Mouse (Mus musculus) midbrain, embryonic 10.5 days (tissue): Measurements from ENCODE around the gene Ccdc150. TPM values are rescaled to one million over a fixed set of nuclear protein-coding genes. Genes with fewer than 3 reads are reported as not detected.

Source experiments
- DNase-seq: peaks from one replicate; pipeline ENCODE4 v3.0.0-alpha.2; 2017; ENCODE audit warnings: low spot score
- H3K27ac ChIP-seq: fragments of 300-500 bp; sonication (generic); replicated peaks from 2 replicates; pipeline ENCODE4 v1.5.1; 2016; ENCODE audit warnings: mild to moderate bottlenecking
- H3K27me3 ChIP-seq: fragments of 300-500 bp; sonication (generic); 2 replicates; pipeline ENCODE4 v1.6.1; 2016; ENCODE audit warnings: low read depth, mild to moderate bottlenecking; ENCODE audit not compliant: poor library complexity, severe bottlenecking
- H3K36me3 ChIP-seq: fragments of 300-500 bp; sonication (generic); 2 replicates; pipeline ENCODE4 v1.6.1; 2016; ENCODE audit warnings: mild to moderate bottlenecking, moderate library complexity
- H3K4me1 ChIP-seq: fragments of 300-500 bp; sonication (generic); 2 replicates; pipeline ENCODE4 v1.6.1; 2016
- H3K4me3 ChIP-seq: fragments of 300-500 bp; sonication (generic); 2 replicates; pipeline ENCODE4 v1.5.1; 2016; ENCODE audit warnings: mild to moderate bottlenecking, moderate library complexity
- H3K9me3 ChIP-seq: fragments of 300-500 bp; sonication (generic); replicated peaks from 2 replicates; pipeline ENCODE4 v1.6.1; 2016; ENCODE audit warnings: mild to moderate bottlenecking
- WGBS: fragments of 180-500 bp; shearing (Covaris S2); methylation state at CpG from one replicate; pipeline ENCODE4 v1.1.7; 2016; 5-methylcytosine and 5-hydroxymethylcytosine counted together
- polyA plus RNA-seq: library from polyadenylated mRNA; unstranded; fragments of >200 nt; fragmentation: Nextera tagmentation; extraction: Ambion mirVana; gene quantifications from 2 replicates; pipeline ENCODE4 v1.2.1, GENCODE M21; 2016

Ccdc150 gene
- polyA plus RNA-seq, 1 experiment from 2014 or later = 0.91 TPM

DNA sequence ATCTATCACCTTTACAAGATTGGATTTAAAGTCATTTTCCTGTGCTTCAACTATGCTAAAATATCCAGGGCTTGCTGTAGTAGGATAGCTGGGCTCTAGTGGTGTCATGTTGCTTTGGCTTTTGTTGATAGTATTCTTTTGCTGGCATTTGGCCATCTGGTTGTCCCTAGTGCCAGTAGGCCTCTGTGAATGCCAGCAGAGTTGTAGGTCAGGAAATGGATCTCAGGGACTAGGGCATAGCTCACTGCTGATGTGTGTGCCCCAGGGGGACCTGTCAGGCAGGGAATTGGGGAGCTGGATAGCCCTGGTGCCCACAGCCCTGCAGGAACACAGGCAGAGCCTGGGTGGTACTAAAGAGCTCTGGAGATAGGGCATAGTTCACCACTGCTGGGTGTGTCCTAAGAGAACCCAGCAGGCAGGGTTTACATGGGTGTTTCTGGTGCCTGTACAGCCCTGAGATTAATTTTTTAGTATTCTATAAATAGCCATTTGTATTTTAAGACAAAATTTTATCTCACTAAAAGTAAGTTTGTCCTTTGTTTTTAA, 127.1 kb downstream of the Ccdc150 start:
- Histone ChIP-seq H3K27me3 (no peaks in the 10 kb centered on the region), H3K4me3 (no peak overlapping the region), H3K36me3 (0 out of 2 replicates have a peak, but pooled peaks cover 7% of the 10 kb centered on the region), H3K9me3 (no peaks in the 10 kb centered on the region), H3K4me1 (no peaks in the 10 kb centered on the region), H3K27ac (no peak overlapping the region)
- no peak for DNase-seq

DNA sequence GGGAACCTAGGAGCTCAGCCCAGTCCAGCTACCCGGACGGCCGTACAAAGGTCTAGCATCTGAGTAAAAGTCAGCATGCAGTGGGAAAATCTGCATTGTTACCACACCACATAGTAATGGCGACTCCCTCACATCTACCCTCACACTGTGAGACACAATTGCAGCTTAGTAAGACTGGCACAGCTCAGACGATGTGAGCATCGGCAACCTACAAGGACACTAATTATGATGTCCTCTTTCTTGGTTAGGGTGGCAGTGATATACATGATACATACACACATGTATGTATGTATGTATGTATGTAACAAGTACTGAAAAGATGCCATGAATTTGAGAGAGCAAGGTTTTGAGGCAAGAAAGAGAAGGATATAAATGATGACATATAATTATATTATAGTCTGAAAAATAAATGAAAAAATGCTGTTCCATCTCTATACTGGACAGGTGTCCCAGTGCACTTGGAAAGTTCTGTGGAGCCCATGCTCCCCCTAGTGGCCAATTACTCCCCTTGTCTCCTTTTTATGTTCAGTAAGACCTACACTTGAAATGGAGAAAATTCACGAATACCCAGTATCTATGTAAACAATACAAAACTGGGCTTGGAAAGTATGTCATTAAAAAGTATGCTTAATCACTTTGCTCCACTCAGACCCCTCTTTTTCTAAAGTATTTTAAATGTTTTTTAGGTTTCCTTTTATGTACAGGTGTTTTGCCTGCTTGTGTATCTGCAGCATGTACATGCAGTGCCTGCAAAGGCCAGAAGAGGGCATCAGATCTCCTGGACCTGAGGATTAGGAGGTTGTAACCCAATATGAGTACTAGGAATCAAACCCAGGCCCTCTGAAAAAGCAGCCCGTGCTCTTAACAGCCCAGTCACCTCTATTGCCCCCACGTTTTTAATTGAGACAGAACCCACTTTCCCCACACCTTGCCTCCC, 130.8 kb downstream of the Ccdc150 start:
- 89% methylated on average over 9 of the region's 9 CpGs for WGBS
- H3K27me3 ChIP-seq = no peaks in the 10 kb centered on the region
- 0 out of 2 replicates have a peak, but pooled peaks cover 4% of the 10 kb centered on the region for H3K9me3 ChIP-seq
- 0 out of 2 replicates have a peak, but pooled peaks cover 11% of the 10 kb centered on the region for H3K36me3 ChIP-seq
- no peak overlapping the region for H3K27ac ChIP-seq
- H3K4me1 ChIP-seq = no peaks in the 10 kb centered on the region
- no peak overlapping the region for H3K4me3 ChIP-seq
- DNase-seq = no peak

DNA sequence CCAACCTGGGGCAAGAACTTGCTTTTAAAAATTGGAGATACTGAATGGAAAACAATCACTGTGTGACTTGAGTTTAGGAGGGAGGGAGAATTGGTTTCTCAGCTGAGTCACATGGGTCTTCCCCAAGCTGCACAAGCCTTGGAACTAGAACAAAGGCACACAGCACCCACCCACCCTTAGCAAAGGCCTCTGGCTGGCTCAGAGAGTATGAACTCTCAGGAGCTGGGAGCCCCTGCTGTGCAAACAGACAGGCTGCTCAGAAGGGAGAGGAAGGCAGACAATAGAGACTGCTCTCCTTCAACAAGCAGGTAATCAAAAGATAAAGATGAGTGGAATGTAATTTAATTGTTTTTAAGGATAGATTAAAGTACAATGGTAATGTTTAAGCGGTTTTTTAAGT, 133.7 kb downstream of the Ccdc150 start:
- no peaks in the 10 kb centered on the region for H3K27me3 ChIP-seq
- no peak overlapping the region for H3K4me3 ChIP-seq
- H3K27ac ChIP-seq = no peak overlapping the region
- DNase-seq = no peak
- WGBS = 18% methylated on average over 1 of the region's 1 CpGs
- H3K9me3 ChIP-seq = 0 out of 2 replicates have a peak, but pooled peaks cover 4% of the 10 kb centered on the region
- no peaks in the 10 kb centered on the region for H3K4me1 ChIP-seq
- H3K36me3 ChIP-seq = peaks cover 17% of the 10 kb centered on the region; the same call in 1 of the 2 replicates

DNA sequence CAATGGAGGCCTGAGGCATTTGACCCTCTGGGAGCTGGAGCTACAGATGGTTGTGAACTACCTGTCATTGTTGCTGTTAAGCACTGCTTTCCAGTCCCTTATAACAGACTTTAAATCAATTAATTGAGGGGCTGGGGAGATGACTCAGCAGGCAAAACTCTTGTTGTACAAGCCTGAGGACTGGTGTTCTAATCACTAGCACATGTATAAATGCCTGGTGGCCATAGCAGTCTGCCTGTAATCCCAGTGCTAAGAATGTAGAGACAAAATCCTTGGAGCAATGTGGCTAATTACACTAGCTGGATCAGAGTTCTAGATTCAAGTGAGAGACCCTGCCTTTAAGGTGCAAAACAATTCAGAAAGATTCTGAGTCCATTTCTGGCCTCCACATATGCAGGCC, 152.3 kb downstream of the Ccdc150 start:
- Histone ChIP-seq H3K36me3 (peaks cover 81% of the 10 kb centered on the region), H3K27me3 (no peaks in the 10 kb centered on the region), H3K27ac (no peak overlapping the region), H3K4me1 (no peaks in the 10 kb centered on the region), H3K9me3 (no peaks in the 10 kb centered on the region), H3K4me3 (no peak overlapping the region)
- no peak for DNase-seq

Other genes with a start within 250 kb of the Ccdc150 start
- 2.6 and 3.1 TPM in 2 replicates for gene Hecw2, start 55.5 kb upstream of the Ccdc150 start, polyA plus RNA-seq
- gene Gtf3c3, start 188.3 kb downstream of the Ccdc150 start, polyA plus RNA-seq = 27.5 and 33.4 TPM in 2 replicates